Mouse (Mus musculus): Measurements from ENCODE around the gene Wwox. TPM values are rescaled to one million over a fixed set of nuclear protein-coding genes. Genes with fewer than 3 reads are reported as not detected.

Gene Wwox
- polyA plus RNA-seq, 1 experiment = not detected

GRCm38 (mm10) chr8:114880475-114881135 lies 441.1 kb downstream of the Wwox start:
- 92% methylated on average over 8 of the region's 8 CpGs for WGBS
- H3K27ac ChIP-seq (ENCODE audit: insufficient read depth, low read depth, low read length) = no peak overlapping the region
- peaks cover 10% of the 10 kb centered on the region for H3K4me1 ChIP-seq (ENCODE audit: control insufficient read depth, insufficient read depth, low read length)
- TF ChIP-seq POLR2A (IDR thresholded peaks at IDR 0.05; ENCODE audit: insufficient read depth, low read depth, low read length) = no peak
- TF ChIP-seq CTCF (IDR thresholded peaks at IDR 0.05; ENCODE audit: insufficient read depth, low read depth, low read length) = no peak
- H3K4me3 ChIP-seq (ENCODE audit: insufficient read depth, low read depth, low read length) = no peak overlapping the region

DNA sequence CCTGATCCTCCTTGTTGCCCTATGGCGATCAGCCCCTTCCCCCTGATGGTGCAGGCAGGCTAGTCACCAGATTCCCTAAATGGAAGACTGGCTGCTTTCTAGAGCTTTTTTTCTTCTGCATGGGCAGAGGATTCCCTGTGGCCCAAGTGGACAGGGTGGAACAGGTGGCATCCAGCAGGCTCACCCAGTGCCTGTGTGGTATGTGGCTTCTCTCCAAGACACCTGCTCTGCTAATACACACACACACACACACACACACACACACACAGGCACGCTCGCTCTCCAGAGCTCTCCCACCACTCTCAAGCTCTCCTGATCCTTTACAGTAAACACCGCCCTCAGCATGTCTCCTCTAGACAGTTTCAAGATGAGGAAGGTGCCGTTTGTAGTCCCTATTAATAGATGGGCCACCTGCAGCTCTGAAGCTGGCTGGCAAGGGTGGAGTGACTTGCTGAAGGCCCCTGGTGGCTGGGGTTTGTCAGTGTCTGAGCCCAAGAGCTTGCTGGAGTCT lies 442.5 kb downstream of the Wwox start:
- no peak overlapping the region for H3K4me3 ChIP-seq (ENCODE audit: insufficient read depth, low read depth, low read length)
- no peak for TF ChIP-seq CTCF (IDR thresholded peaks at IDR 0.05; ENCODE audit: insufficient read depth, low read depth, low read length)
- no peak for TF ChIP-seq POLR2A (IDR thresholded peaks at IDR 0.05; ENCODE audit: insufficient read depth, low read depth, low read length)
- peaks cover 7% of the 10 kb centered on the region for H3K4me1 ChIP-seq (ENCODE audit: control insufficient read depth, insufficient read depth, low read length)
- 73% methylated on average over 5 of the region's 5 CpGs for WGBS
- H3K27ac ChIP-seq (ENCODE audit: insufficient read depth, low read depth, low read length) = no peak overlapping the region

DNA sequence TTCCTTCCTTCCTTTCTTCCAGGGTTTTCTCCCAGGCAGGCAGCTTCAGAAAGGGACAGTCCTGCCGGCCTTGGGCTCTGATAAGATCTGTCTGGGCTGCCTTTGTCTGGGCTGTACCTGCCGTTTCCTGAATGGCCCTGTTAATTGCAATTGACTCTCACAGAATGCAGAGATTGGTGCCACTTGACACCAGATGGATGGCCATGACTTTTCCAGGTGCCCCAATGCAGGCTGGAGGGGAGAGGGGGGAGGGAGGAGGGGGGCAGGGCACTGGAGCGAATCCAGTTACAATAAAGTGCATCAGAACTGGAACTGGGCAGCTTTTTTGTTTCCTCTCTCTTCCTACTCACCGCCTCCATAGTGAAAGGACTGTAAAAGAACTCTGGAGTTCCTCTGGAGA lies 443.0 kb downstream of the Wwox start:
- 74% methylated on average over 4 of the region's 4 CpGs for WGBS
- no peak for TF ChIP-seq CTCF (IDR thresholded peaks at IDR 0.05; ENCODE audit: insufficient read depth, low read depth, low read length)
- no peak for TF ChIP-seq POLR2A (IDR thresholded peaks at IDR 0.05; ENCODE audit: insufficient read depth, low read depth, low read length)
- no peak overlapping the region for H3K27ac ChIP-seq (ENCODE audit: insufficient read depth, low read depth, low read length)
- H3K4me1 ChIP-seq (ENCODE audit: control insufficient read depth, insufficient read depth, low read length) = peaks cover 7% of the 10 kb centered on the region
- no peak overlapping the region for H3K4me3 ChIP-seq (ENCODE audit: insufficient read depth, low read depth, low read length)

DNA sequence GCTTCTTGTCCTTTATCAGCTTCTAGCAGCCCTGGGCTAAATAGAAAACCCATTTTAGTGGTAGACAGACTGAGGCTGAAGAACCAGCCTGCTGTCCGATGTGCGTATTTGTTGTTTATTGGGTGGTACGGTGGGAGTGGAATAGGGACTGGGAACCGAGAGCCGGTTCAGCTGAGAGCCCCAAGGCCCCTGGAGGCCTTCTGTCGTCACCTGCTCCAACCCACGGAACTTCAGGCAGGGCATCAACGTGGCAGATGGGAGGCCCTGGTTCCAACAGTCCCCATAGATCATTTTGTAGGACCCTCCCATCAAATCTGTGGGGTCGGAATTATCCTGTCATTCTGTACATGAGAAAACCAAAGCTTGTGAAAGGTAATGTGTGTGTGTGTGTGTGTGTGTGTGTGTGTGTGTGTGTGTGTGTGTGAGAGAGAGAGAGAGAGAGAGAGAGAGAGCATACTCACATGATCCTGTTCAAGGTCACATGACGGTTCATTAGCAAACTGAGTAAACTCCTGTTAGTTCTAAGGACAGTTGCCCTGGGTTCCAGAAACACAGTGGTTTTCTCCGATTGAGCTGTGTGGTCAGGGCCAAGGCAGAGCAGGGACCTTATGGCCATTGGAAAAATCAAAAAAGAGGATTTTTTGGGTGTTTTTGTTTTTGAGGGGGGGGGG lies 443.6 kb downstream of the Wwox start:
- H3K4me3 ChIP-seq (ENCODE audit: insufficient read depth, low read depth, low read length) = no peak overlapping the region
- no peak for TF ChIP-seq POLR2A (IDR thresholded peaks at IDR 0.05; ENCODE audit: insufficient read depth, low read depth, low read length)
- TF ChIP-seq CTCF (IDR thresholded peaks at IDR 0.05; ENCODE audit: insufficient read depth, low read depth, low read length) = no peak
- WGBS = 96% methylated on average over 11 of the region's 11 CpGs
- no peak overlapping the region for H3K27ac ChIP-seq (ENCODE audit: insufficient read depth, low read depth, low read length)
- H3K4me1 ChIP-seq (ENCODE audit: control insufficient read depth, insufficient read depth, low read length) = peaks cover 7% of the 10 kb centered on the region

DNA sequence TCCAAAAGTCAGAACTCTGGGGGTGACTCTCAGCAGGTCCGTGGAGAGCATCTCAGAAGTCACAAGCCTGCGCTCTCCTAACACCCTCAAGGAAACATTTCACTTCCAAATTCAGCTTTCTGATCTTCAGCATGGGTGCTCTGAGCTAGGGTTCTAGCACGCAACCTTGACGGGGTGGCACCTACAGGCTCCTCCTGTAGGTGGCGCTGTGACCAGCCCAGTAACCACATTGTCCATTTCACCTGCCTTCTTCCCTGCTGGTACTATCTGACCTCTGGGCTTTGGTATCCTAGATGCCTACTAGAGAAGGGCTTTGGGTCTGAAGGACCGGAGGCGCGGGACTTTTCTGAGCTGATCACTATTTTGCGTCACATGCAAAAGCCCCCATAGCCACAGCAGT lies 444.5 kb downstream of the Wwox start:
- Histone ChIP-seq H3K4me1 (ENCODE audit: control insufficient read depth, insufficient read depth, low read length) (peaks cover 7% of the 10 kb centered on the region), H3K4me3 (ENCODE audit: insufficient read depth, low read depth, low read length) (no peak overlapping the region), H3K27ac (ENCODE audit: insufficient read depth, low read depth, low read length) (no peak overlapping the region)
- no peak for TF ChIP-seq CTCF (IDR thresholded peaks at IDR 0.05; ENCODE audit: insufficient read depth, low read depth, low read length)
- no peak for TF ChIP-seq POLR2A (IDR thresholded peaks at IDR 0.05; ENCODE audit: insufficient read depth, low read depth, low read length)
- WGBS = 88% methylated on average over 9 of the region's 9 CpGs

GRCm38 (mm10) chr8:114885026-114885592 lies 445.7 kb downstream of the Wwox start:
- Histone ChIP-seq H3K4me3 (ENCODE audit: insufficient read depth, low read depth, low read length) (no peak overlapping the region), H3K27ac (ENCODE audit: insufficient read depth, low read depth, low read length) (no peak overlapping the region), H3K4me1 (ENCODE audit: control insufficient read depth, insufficient read depth, low read length) (peaks cover 7% of the 10 kb centered on the region)
- TF ChIP-seq POLR2A (IDR thresholded peaks at IDR 0.05; ENCODE audit: insufficient read depth, low read depth, low read length) (no peak), CTCF (IDR thresholded peaks at IDR 0.05; ENCODE audit: insufficient read depth, low read depth, low read length) (no peak)
- WGBS = 57% methylated on average over 18 of the region's 18 CpGs

DNA sequence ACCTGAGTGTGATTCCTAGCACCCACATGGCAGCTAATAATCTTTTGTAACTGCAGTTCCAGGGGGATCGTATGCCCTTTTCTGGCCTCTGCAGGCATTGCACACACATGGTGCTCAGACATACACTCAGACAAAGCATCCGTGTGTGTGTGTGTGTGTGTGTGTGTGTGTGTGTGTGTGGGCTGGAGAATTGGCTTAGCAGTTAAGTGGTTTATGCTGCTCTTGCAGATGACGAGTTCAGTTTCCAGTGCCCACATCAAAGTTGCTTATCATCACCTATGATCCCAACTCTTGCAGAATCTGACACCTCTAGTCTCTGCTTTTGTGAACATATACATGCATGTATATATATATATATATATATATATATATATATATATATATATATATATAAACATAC lies 448.9 kb downstream of the Wwox start:
- no peak overlapping the region for H3K27ac ChIP-seq (ENCODE audit: insufficient read depth, low read depth, low read length)
- WGBS = 98% methylated on average over 3 of the region's 3 CpGs

DNA sequence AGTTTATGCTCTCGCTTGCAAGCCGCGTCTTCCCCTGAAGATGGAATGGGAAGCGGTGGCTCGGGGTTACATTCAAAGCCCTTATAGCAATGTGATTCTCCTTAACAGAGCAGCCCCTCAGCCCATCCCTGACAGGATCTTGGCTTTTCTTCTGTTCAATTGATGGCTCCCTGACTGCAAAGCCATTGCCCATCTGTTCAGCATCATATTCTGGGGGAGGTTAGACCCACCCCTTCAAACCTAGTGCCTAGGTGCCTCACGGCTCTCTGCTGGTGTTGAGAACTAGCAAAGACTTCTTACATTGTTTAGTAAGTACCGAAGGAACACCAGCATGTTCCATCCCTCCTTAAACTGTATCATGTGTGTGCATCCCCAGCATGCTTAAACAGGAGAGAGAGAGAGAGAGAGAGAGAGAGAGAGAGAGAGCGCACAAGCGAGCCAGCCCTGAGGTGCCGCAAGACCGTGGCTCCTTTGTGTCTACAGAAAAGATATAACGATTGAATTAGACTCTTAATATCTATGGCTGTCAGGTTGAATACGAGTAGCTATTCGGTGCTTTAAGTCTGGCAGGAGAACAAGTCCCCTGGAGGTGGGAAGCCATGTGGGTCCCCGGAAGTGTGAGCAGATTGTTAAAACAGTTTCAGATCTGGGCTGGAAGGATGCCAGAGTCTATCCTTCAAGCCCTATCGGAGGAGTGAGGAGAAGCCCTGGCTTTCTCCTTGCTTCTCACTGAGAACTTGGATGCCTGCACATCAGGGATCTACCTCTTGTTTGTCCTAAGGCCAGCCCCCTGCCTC lies 450.3 kb downstream of the Wwox start:
- 51% methylated on average over 16 of the region's 16 CpGs for WGBS
- no peak overlapping the region for H3K27ac ChIP-seq (ENCODE audit: insufficient read depth, low read depth, low read length)

More for the DNA sequence above, 448.9 kb downstream of the Wwox start:
- Histone ChIP-seq H3K4me3 (ENCODE audit: insufficient read depth, low read depth, low read length) (no peak overlapping the region), H3K4me1 (ENCODE audit: control insufficient read depth, insufficient read depth, low read length) (no peaks in the 10 kb centered on the region)
- TF ChIP-seq POLR2A (IDR thresholded peaks at IDR 0.05; ENCODE audit: insufficient read depth, low read depth, low read length) (no peak), CTCF (IDR thresholded peaks at IDR 0.05; ENCODE audit: insufficient read depth, low read depth, low read length) (no peak)

More for the DNA sequence above, 450.3 kb downstream of the Wwox start:
- no peak for TF ChIP-seq CTCF (IDR thresholded peaks at IDR 0.05; ENCODE audit: insufficient read depth, low read depth, low read length)
- TF ChIP-seq POLR2A (IDR thresholded peaks at IDR 0.05; ENCODE audit: insufficient read depth, low read depth, low read length) = no peak
- no peak overlapping the region for H3K4me3 ChIP-seq (ENCODE audit: insufficient read depth, low read depth, low read length)
- no peaks in the 10 kb centered on the region for H3K4me1 ChIP-seq (ENCODE audit: control insufficient read depth, insufficient read depth, low read length)
